Mouse (Mus musculus) cerebellum, adult 18-20 months (tissue): ENCODE results near the gene Bpifb1.
A peak's percentile ranks its signal among the peaks of the same experiment; 100 is the strongest.
"Not testable (repeated sequence)": the region's sequence is repeated elsewhere in the genome, so short reads cannot be mapped to it uniquely, and the experiment has no call there.

Experiments
- DNase-seq, 2 experiments: peaks; one replicate each; pipeline ENCODE4 v3.0.0; 2021

Gene Bpifb1

DNA sequence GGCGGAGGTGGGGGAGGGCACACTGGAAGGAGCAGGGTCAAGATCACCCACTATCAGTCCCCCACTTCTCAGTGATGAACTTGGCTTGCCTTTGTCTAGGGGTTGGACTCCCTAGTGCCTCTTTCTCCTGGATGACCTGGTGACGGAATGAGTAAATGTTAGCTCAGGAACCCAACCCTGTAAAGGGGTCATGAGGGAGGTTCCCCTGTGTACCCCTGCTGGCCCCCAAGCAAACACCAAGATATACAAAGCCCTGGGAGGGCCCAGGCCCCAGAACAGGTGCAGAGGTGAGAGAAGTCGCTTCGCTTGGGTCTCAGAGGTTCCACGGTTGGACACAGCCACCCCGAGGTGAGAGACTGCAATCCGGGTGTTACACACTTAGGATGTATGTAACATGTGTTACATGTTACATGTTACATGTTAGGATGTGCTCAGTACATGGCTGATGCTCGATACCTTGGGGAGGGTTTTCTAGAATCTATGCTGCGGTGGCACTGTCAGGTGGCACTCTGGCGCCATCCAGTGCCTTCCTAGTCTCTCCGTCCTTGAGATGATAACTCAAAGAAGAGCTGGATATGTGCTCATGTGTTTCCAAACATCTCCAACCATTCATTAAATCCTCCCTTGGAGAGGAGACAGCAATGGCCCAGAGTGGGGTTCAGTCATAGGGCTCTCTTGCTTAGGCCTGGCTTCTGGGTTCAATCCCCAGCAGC lies at the start of gene Bpifb1:
Gene Bpifb1, plus strand, starts transcription at position 273 of the 713 bp plus-strand sequence.
- DNase-seq, result no peak

DNA sequence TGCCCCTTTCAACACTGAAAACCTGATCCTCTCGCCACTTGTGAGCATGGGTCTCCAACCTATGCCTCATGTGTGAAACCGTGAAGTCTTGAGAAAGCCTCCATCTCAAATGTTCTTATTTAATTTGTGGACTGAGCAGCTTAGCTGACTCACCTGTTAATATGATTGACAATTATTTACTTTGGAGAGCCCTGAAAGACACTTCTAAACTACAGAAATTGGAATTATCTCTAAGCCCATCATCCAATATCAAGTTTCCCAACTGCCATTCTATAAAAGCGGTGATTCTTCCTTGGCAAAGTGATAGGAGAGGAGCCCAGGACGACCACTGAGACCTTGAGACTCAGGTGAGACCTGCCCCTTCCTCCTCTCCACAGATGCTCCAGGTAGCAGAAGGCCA lies 48.0 kb upstream of the Bpifb1 start, which contains the start of gene Bpifa1:
Gene Bpifa1, plus strand, starts transcription at position 301 of the 400 bp plus-strand sequence.
- DNase-seq, result no peak

DNA sequence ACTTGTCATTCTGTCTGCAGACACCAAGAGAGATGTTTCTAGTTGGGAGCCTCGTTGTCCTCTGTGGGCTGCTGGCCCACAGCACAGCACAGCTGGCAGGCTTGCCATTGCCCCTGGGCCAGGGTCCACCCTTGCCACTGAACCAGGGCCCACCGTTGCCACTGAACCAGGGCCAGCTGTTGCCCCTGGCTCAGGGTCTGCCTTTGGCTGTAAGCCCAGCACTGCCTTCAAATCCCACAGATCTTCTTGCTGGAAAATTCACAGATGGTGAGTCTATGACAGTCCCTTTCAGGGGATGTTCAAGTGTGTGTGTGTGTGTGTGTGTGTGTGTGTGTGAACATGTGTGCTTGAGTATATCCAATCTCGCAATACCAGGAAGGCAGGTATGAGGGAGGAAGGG lies 46.9 kb upstream of the Bpifb1 start:
- no peak for DNase-seq

DNA sequence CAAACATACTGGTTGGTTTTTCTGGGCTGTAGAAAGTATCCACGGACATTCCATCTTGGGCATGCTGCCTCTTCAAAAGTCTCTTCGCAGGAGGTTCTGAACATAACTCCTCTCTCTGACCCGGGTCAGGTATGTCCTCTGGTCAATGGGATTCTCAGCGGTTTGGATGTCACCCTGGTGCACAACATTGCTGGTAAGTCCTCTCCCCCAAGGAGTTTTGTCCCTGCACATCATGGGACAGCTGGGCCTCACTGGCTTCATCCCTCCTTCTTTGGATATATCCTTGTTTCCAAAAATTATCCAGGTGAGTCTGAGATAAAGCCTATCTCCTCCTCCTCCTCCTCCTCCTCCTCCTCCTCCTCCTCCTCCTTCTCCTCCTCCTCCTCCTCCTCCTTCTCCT lies 43.1 kb upstream of the Bpifb1 start:
- no peak for DNase-seq

DNA sequence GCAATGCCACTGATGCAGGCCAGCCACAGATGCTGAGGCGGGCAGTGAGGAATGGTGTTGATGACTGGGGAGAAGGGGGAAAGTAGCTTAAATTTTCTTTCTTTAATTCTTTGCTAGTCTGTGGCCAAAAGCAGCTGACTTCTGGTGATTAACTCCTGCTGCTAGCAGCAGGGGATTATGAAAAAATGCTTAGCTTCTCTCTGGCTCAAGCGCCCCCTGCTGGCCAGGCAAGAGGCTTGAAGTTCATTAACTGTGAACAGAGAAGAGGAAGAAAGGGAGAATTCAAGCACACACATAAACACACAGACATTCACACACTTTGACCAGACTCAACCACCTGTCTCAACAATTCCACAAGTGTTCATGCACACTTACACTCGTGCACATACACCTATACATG lies 32.2 kb upstream of the Bpifb1 start:
- DNase-seq, result peak; percentile 5 to 7

DNA sequence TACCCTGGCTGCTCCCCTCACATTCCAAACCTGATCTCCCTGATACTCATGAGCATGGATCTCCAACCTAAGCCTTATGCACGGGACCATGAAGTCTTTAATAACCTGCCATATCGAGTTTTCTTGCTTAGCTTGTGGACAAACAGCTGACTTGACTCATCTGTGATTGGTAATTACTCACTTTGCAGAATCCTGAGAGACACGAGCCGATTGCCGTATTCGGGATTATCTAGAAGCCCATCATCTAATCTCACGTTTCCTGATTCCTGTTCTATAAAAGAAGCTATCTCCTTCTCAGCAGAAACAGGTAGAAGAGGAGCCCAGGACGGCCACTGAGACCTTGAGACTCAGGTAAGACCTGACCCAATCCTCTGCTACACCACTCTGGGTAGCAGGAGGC lies 28.3 kb upstream of the Bpifb1 start, which contains the start of gene Bpifa5:
Gene Bpifa5, plus strand, starts transcription at position 301 of the 400 bp plus-strand sequence.
- no peak for DNase-seq

DNA sequence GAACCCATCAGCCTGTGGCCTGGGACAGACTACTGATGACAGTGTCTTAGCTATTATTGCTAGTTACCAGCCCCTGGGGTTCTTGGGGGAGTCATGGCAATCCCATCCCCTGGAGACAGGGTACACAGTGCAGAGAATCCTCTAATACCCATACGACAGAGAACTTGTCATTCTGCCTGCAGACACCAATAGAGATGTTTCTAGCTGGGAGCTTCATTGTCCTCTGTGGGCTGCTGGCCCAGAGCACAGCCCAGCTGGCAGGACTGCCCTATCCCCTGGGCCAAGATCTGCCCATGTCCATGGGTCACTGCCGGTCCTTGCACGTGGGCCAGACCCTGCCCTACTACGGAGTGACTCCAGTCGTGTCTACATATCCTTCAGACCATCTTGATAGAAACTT lies 27.3 kb upstream of the Bpifb1 start:
- DNase-seq, result peak; percentile 6 to 7

DNA sequence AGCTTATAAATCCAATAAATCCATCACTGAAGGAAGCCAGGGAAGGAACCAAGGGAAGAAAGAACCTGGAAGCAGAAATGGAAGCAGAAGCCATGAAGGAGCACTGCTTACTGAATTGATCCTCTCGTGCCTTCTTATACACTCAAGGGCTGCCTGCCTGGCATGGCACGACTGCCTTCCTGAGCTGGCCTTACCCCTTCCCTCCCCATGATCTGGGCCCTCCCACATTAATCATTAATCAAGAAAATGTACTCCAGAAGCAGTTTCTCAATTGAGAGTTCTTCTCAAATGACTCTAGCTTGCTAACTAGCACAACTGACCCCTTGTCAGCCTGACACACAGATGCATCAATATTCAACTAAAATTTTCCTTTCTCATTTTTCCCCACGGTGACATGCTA lies 21.4 kb upstream of the Bpifb1 start:
- DNase-seq, result no peak

DNA sequence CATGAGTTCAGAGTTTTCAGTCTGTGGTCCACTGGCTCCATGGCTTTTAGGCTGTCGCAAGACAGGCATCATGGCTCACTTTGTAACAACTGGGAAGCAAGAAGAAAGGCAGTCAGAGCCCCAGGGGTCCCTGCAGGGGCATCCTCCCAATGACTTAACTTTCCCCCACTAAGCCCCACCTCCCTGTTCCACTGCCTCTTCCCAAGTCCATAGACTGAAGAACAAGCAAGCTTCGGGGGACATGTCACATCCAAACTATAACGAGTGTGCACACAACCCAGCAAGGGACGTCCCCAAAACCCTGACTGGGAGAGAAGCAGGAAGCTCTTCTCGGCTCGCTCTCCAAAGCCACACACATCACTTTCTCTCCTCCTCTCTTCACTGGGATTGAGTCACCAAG lies 19.0 kb upstream of the Bpifb1 start:
- no peak for DNase-seq

DNA sequence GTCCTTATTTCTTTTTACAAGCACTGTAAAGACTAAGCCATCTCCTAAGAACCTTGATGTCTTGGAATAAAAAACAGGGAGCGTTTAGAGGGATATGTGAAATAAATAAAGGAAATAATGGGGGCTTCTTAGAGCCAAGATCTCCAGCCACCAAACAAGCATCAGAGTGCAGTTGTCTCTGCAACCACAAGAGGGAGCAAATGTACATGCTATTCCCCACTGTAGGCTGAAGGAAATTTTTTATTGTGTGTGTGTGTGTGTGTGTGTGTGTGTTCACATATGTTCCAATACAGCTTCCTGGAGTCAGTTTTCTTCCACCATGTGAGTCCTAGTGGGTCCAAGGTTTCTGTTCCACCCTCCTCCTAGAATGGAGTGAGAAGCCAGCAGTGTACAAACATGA lies 17.3 kb upstream of the Bpifb1 start:
- peak in 1 of 2 experiments; percentile 2 for DNase-seq

DNA sequence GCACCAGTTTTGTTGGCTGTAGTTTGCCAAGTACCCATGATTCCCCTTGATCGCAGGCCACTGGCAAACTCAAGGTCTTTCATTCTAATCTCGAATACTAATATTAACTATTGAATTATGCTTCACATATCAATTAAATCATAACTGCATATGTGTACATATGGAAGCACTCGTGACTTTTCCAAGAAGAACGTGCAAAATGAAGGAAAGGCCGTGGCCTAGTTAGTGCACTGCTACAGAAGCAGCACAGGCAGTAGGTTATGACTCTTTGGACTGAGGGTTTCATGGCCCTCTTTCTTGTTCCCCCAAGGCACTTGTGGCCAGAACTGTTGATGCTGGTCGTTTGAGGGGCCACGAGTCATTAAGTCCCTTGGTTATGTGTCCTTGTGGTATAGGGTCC lies 8.7 kb upstream of the Bpifb1 start:
- DNase-seq, result not testable (repeated sequence)

DNA sequence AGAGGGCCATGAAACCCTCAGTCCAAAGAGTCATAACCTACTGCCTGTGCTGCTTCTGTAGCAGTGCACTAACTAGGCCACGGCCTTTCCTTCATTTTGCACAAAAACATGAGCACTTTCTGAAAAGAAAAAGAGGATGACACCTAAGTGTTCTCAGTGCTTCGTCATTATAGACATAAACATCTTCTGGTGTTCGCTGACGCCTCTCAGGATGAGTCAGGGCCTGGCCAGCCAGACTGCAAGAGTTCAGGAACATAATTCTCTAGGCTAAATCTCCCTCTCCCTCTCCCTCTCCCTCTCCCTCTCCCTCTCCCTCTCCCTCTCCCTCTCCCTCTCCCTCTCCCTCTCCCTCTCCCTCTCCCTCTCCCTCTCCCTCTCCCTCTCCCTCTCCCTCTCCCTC lies 7.6 kb upstream of the Bpifb1 start:
- not testable (repeated sequence) for DNase-seq

DNA sequence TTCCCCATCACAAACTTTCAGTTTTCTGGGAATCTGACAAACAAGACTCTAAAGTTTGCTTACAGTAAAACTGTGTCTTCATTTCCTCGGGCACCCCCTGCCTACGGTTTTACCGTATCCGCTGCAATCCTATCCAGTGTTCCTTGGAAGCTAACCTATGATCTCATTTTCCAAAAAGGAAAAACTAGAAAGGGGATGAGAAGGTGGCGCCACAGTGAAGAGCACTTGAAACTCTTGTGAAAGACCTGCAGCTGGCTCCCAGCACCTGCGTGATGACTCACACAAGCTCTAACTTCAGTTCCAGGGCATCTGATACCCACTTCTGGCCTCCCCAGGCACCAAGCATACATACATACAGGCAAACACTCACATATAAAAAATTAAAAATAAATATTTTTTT lies 5.3 kb upstream of the Bpifb1 start:
- no peak for DNase-seq

DNA sequence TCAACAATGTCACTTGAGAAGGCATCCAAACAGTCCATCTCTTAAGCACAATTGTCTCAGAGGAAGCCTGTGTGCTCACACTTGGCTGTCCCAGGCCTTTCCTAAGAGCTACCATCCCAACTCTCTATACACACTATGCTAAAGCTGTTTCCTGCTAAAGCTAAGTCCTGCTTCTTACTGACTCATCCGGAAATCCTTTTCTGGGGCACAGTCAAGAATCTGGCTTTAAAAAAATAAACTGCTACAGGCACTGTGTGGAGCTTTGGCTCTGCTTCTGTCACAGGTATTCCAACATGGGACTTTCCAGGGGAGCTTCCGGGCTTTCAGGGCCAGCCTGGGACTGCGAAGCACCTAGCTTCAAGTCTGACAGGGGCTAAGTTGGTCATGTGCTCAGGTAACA lies 4.9 kb upstream of the Bpifb1 start:
- no peak for DNase-seq

DNA sequence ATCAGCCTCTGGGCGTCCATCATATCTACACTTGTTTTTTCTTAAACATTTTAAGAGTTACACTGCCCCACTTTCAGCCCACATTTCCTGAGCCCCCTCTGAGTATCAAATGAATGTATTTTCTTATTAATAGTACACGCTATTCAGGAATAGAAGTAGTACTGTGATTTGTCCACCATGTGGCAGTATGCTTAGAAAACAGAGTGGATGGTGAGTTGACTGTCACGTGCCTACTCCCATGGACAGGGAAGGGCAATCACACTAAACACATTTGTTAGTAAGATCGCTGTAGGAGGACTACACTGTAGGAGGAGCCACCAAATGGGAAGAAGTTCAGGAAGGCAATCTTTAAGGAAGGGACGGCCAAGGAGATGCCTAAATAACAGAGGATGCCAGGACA lies 3.1 kb upstream of the Bpifb1 start:
- no peak for DNase-seq

DNA sequence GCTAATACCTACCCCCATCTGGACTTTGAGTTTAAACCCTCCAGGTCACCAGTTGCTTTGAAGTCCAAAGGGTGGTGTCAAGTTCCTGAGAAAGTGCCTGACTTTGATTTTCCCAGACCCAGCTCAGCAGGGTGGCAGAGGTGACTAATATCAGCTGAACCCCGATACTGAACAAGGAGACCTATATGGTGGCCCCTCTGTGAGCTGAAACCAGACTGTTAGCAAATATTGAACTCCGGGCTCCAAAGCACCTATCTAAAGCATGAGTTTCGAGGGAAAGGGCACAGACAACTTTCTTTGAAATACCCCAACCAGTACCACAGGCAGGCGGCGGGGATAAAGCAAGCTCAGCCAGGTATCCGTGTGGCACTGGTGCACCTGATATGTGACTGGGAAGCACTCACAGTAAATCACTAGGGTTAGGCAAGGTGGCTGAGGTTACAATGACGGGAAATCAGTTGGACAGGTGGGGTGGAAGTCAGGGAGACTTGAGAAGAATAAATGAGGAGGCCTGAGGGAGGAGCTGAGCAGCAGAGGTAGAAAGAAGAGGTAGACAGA lies 662 bp upstream of the Bpifb1 start:
- DNase-seq, result no peak

DNA sequence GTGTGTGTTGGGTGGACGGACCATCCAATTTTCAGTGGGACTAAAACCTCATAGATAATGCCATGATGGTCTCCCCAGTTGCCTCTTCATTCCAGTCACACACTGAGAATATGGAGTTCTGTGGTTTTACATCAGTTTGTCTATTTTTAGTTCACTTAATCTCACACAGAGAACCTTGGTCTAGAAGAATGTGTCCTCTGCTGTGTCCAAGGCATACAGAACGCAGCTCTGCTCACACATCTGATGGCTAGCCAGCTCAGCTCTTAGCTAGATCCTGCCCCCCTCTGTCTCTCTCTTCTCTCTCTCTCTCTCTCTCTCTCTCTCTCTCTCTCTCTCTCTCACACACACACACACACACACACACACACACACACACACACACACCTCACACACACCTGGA lies 1.5 kb downstream of the Bpifb1 start:
- no peak for DNase-seq

DNA sequence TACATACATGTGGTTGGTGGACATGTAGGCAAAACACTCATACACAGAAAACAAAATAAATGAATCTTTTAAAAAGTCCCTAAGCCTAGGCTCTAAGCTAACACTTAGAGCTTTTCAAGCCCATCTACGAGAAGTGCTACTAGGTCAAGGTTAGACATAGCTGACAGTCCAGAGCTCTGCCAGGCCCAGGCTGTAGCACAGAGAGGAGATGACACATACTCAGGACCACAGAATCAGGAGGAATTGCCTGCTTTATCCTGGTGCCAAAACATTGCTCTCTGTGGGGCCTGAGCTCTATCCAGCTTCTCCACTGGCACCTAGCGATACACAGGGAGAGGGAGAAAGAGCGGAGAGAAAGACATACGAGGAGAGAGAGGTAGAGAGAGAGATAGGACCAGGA lies 2.5 kb downstream of the Bpifb1 start:
- DNase-seq, result no peak

DNA sequence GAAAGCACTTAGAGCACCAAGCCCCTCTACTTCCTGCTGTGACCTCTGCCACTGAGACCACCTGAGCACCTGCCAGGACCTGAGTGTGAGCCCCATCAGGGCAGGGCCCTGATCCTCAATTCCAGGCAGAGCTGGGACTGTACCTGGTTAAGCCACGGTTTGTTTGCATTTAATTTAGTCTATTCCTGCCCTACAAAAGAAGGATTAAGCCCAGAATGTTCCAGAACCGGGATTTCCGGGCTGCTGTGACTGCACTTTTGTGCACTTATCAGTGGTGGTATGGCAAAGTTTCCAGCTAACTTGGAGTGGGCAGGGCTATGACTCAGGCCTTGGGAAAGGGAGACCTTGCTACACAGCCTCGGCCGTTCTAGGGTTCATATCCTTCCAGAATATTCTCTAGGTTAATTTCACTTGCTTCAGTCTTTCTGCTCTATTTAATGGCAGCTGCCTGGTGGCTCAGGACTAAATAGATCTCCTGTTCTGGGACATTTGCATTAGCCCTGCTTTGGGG lies 3.4 kb downstream of the Bpifb1 start:
- DNase-seq, result no peak

DNA sequence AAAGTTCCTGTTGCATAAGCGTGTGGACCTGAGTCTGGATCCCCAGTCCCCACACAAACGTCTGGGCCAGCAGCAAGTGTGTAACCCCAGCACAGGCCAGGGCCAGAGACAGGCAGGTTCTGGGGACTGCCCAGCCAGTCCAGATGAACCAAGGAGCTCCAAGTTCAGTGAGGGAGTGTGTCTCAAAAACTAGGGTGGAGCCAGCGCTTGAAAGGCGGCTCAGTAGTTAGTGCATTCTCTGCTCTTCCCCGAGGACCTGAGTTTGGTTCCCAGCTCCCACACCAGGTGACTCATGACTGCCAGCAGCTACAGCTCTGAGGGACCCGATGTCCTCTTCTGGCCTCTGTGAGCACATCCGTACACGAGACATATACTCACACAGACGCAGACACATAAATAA lies 6.4 kb downstream of the Bpifb1 start:
- no peak for DNase-seq

DNA sequence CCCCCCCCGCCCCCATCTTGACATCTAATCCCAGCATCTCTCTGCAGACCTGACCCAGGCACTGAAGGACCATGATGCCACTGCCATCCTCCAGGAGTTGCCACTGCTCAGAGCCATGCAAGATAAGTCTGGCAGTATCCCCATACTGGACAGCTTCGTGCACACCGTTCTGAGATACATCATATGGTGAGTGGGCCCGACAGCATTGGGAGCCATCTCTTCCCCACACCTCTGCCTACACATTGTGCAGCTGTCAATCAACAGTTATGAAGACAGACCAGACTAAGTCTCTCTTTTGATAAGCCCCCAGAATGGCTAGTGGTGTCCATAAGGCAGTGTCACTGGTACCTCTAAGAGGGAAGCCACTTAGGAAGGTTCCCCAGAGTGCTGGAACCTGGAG lies 14.0 kb downstream of the Bpifb1 start:
- DNase-seq, result no peak

DNA sequence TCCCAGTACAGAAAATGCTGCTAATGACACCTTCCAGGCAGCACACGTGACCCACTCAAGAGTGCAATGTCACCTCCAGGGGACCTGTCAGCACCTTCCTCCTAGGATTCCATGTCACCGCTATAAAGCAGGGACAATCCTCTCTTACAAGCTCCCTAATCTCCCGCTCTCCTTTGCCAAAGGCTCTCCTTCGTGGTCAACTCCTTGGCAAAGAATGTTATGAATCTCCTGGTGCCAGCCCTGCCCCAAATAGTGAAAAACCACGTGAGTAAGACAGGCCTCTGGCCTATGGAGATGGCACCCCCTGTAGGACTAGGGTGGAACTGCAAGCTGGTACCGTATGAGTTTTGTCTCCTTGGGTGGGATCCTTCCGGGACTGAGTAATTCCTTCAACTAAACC lies 16.3 kb downstream of the Bpifb1 start:
- no peak for DNase-seq

DNA sequence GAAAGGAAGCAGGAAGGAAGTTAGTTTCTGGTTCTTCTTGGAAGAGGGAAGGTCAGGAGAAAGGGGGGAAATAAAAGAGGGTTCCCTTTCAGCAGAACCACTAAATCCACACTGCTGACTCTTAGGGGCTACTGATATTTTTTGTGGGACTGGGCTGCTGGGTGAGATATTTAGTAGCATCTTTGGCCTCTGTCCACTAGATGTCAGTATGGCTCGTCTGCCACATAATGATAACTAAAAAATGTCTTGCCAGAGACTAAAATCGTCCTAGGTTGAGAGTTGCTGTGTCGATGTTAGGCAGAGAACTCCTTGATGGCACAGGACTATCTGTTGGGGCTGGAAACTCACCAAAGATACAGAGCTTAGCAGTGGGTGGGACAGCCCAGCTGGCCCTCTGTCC lies 18.5 kb downstream of the Bpifb1 start:
- DNase-seq, result no peak

DNA sequence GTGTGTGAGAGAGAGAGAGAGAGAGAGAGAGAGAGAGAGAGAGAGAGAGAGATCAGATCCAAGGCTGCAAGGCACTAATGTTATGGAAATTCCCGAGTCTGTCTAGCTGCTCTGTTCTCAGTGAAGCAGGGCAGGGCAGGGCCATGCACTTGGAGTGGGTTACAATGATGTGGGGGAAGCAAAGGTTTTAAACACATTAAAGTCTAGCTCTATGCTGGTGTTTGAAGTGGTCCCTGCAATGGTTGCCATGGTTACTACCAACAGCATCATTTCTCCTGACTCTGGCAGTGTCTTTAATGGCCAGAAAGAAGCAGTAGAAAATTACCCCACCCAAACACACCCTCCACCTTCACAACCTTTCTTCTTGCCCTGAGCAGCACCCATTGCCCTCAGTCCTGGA lies 20.5 kb downstream of the Bpifb1 start:
- DNase-seq, result no peak

DNA sequence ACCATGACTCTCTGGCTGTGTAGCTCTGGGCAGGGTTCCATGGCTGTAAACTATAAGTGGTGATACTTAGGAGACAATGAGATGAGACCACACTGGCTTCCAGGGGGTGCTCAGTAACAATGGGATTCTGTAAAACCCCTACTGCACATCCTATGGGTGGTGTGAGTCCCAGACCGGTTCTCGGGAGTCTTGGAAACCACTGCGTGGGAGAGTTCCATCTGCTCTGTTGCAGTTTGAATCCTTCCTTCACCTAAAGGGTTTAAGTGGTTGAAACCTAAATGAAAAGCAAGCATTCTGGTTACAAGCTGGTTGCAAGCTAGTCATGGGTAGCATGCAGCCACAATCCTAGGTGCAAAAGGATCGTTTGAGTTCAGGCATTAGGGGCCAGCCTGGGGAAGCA lies 21.3 kb downstream of the Bpifb1 start:
- no peak for DNase-seq
